Mouse (Mus musculus): ENCODE results near the gene Gm14214.

Gm14214 gene

DNA sequence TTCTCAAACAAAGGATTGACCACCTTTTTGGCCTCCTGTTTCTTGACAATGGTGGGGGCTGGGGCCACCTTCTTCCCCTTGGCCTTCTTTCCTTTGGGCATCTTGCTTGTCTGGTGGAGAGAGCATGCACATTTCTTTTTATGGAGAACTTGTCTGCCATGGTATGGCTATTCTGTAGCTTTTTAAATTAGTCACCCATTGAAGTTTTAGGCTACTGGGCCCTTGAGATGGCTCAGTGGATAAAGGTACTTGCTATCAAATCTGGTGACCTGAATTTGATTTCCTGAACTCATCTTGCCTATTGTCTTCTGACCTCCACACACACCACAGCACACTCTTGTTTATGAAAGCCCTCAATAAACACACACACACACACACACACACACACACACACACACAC, at the start of gene Gm14214:
Gene Gm14214 (minus strand): TSS at position 101 of the 400 bp plus-strand sequence.
- no peak for DNase-seq (ENCODE audit: extremely low spot score, low spot score)

DNA sequence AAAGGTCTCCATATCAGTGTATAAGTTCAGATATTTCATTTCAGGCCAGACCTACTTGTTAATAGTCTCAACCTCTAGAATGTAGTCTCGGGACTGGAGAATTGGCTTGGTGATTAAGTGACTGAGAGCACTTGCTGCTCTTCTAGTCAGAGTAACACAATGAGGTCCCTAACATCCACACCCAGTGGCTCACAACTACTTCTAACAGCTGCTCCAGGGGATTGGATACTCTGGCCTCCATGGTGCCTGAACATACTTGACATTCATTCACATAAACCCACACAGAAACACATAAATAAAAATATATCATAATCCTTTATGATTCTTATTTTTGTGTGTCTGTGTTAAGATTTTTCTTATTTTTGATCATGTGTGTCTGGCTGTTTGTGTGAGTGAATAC, 48.8 kb upstream of the Gm14214 start:
- DNase-seq (ENCODE audit: extremely low spot score, low spot score): no peak

DNA sequence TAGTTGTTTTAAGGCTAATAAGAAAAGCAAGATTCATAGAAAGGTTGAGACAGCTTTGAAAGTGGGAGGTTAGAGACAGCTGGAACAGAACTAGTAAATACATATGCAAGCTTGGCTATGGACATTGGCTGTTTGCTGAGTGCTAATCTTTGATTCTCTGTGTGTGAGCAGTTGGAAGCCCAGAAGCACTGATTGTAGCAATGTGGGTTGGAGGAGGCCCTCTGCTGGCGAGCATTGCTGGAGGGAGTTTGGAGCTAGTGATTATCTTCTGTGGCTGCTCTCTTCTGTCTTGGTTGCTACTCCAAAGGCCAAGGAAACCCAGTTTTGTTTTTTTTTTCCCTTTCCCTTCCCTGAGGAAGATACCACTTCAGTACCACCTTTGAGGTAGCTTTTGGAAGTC, 48.0 kb upstream of the Gm14214 start:
- DNase-seq (ENCODE audit: extremely low spot score, low spot score): no peak

DNA sequence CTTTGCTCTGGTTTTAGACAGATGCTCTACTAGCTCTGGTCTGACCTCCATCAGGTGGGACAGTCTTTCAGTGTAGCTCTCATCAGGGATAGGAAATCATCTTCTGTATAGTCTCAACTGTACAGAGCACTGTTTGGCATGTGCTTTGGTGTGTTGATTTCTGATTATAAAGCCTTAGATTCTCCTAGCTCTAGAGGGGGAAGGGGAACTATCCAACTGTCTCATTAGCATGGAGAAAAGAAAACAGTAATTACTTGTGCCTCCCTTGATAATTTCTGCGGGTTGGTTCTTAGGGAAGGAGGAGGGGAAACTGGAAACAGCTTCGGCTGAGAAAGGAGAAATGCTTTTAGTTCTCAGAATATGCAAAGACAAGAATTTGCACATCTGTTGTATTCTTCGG, 47.3 kb upstream of the Gm14214 start:
- no peak for DNase-seq (ENCODE audit: extremely low spot score, low spot score)

DNA sequence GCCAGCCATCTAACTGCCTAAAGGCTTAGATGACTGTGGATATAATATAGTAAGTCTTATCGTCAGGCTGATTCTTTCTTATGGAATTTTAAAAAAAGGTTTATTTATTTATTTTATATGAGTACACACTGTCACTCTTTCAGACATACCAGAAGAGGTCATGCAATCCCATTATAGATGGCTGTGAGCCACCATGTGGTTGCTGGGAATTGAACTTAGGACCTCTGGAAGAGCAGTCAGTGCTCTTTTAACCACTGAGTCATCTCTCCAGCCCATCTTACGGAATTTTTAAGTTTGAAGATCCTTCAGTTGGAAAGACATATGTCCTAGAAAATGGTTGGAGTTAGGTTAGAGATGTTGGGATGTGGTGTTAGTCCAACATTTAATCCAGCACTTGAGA, 43.6 kb upstream of the Gm14214 start:
- DNase-seq (ENCODE audit: extremely low spot score, low spot score): no peak

DNA sequence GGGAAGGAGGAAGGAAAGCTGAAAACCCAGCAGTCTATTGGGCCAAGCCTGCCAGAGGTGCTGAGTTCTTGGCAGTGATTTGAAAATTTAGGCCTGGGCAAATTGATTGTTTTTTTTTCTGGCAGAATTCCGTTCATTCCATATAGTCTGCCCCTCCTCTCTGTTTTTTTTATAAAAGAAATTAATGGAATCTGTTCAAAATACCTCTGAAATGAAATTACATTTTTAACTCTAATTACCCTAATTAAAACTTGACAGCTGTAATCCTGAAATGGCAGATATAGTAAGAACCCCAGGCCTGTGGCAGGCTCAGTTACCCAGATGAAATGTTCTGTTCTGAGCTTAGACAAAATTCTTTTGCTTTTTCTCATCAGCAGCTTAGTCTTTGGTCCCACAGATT, 41.0 kb upstream of the Gm14214 start:
- DNase-seq (ENCODE audit: extremely low spot score, low spot score): no peak

DNA sequence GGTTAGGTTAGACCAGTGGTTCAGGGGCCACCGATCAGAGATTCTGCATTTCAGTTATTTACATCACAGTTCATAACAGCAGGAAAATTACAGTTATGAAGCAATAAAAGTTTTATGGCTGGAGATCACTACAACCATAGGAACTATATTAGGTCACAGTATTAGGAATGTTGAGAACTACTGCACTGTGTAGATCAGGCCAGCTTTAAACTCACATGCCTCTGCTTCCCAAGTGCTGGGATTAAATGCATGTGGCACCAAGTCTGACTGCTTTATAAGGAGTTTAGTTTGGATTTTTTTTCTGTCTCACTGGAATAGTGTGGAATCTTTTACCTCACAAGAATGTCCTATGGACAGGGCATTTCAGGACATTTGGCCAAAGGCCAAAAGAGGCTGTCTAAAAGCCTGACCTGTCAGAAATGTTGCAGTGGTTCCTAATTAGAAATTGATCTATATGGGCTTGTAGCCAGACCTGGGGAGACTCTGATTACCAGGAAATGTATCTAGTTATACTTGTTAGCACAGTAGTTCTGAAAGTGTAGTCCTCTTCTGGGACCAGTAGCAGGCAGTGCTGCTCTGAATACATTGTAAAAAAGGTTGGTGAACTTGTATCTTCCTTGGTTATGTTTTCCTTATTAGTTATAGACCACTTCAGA, 39.4 kb upstream of the Gm14214 start:
- DNase-seq (ENCODE audit: extremely low spot score, low spot score): no peak

DNA sequence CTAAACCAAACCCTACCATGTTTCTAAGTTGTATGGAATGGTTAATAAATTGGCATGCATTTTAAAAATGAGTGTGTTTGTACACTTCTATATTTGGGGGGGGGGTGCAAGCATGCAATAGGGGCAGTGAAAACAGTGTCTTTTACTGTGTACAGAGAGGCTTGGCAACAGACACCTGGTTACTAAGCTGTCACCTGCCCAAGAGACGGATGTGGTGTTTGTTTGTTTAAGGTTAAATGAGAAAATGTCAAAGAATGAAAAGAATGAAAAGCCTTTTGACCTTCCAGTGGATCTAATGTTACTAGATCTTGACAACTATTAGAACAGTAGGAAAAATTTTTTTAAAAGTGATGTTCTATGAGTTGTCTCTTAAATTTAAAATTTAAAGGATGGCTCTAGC, 37.9 kb upstream of the Gm14214 start:
- DNase-seq (ENCODE audit: extremely low spot score, low spot score): no peak

DNA sequence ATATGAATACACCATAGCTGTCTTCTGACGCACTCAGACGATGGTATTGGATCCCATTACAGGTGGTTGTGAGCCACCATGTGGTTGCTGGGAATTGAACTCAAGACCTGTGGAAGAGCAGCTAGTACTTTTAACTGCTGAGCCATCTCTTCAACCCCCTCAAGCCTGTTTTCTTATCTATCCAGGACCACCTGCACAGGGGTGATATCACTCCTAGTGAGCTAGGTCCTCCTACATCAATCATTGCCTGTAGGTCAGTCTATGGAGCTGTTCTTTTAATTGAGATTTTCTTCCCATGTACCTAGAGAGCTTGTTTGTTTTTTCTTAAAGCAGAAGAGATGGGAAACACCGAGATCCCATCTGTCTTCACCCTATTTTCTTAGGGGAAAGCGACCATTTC, 34.0 kb upstream of the Gm14214 start:
- no peak for DNase-seq (ENCODE audit: extremely low spot score, low spot score)

DNA sequence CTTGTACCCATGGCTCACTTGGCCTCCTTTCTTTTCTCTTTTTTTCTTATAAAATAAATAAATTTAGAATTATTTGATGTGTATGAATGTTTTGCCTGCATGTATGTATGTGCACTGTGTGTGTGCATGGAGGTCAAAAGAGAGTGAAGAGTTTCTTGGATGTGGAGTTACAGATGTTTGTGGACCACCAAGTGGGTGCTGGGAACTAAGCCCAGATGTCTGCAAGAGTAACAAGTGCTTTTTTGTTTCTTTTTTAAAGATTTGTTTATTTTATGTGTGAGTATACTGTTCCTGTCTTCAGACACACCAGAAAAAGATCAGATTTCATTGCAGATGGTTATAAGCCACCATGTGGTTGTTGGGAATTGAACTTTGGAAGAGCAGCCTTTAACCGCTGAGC, 33.5 kb upstream of the Gm14214 start:
- no peak for DNase-seq (ENCODE audit: extremely low spot score, low spot score)

DNA sequence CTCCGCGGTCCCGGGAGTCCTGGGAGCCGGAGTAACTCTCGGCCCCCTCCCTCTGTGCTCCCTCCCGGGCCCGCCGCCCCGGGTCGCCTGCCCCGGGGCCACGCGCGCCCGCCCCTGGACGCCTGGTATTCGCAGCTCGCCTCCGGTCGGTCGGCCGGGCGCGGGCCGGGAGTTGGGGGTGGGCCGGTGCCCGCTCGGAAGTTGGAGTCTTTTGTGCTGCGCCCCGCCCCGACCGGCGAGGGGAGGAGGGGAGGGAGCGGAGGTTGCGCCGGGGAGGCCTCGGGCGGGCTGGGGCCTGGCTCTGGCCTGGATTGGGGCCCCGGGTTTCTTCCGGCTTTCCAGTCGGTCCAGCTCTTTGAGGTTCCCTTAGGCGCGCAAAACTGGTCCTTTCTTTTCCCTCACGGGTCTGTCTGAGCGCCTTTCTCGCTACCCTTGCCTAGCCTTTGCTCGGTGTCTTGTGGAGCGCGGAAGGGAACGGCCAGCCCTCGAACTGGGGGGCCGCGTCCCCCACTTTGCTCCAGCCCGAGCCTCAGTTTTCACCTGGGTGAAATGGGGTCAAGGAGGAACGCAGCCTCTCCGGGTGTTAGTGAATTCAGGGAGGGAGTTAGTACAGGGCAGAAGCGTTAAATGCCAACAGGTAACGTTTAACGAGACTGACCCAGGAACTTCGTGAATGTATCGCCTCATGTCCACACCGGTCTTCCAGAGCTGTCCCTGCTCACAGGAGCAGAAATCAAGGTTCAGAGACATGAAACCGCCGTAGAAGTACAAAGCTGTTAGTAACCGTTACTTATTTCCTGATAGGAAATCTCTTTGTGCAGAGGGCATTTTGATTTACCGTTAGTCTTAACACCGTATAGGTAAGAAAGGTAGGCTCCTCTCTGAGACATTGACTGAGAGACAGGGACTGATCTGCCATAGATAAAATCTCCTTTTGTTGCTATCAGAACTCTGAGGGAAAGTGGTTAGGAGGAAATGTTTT, 22.1 kb upstream of the Gm14214 start:
- DNase-seq (ENCODE audit: extremely low spot score, low spot score): peak; percentile 75

DNA sequence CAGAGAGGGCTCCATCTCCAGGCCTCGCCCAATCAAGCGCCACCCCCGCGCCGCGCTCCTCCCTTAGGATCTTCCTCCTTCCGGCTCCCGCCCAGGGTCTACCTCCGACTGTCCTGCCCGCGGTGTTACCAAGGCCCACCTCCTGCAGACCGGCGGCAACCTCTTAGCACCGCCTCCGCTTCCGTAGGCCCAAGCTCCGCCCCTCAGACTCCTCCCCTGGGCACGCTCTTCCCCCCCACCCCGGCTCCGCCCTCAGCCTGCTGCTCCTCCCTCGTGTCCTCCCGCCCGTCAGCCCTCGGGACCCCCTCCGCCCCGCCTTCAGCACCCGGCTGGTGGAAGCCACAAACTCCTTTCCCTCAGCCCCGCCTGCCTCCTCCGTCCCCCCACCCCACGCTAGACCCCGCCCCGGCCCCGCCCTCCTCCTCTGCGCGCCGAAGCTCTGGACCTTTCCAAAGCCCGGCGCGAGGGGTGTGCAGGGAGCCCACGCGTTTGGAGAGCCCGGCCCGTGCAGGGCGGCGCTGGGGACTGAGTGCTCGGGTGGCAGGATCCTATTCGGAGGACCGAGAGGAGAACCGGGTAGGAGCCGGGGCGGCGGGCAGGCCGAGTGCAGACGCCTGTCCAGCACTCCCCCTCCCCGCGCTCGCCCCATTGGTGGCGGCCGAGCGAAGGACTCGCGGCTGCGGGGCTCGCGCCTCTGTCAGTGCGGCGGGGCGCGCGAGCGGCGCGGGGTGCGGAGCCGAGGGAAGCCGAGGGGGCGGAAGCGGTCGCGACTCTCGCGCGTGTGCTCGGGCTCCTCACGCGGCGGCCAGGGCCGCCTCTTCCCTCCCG, 21.0 kb upstream of the Gm14214 start, which contains the start of the genes Raly and a:
Gene Raly (plus strand): TSS at position 441 of the 828 bp plus-strand sequence.
Gene a (plus strand): TSS at position 747 of the 828 bp plus-strand sequence.
- peak; percentile 98 for DNase-seq (ENCODE audit: extremely low spot score, low spot score)

DNA sequence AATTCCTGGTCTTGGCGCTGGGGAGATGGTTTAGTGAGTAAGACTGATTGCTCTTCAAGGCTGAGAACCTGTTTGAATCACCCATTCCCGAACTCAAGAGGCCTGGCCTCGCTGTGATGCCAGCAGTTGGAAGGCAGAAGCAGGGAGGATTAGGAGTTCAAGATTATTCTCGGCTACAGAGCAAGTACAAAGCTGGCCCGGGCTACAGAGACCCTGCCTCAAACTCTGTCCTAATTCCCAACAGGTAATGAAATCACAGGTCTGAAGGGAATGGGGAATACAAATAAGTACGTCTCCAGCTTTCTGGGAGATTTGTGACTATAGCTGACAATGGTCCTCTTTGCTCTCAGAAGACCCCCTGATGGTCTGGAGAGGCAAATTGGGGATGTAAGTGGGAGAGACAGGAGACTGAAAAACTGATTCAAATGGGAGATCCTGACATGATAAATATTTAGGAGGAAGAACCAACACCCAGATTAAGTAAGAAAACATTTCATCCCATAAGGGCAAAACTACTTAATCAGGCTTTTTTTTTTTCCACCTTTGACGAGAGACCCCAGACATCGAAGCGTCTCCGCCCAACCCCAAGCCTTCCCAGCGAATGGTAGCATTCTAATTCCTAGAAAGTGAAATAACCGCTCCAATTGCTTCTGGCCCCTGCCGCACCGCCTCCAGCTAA, 20.3 kb upstream of the Gm14214 start:
- DNase-seq (ENCODE audit: extremely low spot score, low spot score): no peak

DNA sequence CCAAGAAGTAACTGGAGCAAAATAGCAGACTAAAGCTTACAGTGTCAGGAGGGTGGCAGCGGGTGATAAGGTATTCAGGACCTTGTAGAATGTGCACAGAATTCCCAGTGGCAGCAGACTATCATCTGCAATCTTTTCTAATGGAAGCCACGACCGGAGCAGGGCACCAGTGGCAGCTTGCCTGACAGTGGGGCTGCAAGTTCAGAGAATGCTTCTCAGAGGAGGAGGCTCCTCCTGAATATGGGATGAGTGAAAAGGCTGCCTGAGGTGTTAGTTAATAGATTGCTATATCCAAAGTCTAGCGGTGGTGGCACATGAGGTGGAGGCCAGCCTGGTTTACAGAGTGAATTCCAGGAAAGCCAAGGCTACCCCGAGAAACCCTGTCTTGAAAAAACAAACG, 19.6 kb upstream of the Gm14214 start:
- no peak for DNase-seq (ENCODE audit: extremely low spot score, low spot score)

DNA sequence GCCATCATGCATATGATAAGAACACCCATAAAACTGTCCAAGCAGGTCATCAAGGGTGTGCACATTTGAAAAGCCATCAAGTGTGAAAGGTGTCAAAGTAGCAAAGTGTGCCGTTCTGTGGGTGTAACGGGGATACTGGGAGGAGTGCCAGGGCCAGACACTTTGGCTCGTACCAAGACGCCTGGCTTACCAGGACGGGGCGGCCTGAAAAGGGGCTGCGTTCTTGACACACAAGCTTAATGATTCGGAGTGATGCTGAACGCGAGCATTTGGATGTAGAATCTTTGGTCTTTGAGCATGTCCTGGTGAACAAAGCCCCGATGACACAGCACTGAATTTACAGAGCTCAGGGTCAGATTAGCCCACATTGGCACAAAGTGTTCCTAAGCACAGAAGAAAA, 16.9 kb upstream of the Gm14214 start:
- DNase-seq (ENCODE audit: extremely low spot score, low spot score): no peak

DNA sequence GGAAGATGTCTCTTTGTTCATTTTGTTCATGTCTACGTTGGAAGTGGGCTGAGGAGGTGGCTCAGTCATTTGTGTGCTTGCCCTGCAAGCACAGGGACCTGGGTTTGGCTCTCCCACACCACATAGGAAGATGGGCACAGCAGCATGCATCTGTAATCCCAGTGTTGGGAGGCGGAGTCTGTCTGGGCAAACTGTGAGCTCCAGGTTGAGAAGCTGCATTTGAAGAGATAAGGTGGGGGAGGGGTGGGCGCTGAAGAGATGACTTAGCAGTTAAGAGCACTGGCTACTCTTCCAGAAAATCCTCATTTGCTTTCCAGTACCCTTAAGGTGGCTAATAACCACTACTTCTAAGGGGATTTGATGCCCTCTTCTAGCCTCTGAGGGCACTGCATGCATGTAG, 16.4 kb upstream of the Gm14214 start:
- DNase-seq (ENCODE audit: extremely low spot score, low spot score): no peak

DNA sequence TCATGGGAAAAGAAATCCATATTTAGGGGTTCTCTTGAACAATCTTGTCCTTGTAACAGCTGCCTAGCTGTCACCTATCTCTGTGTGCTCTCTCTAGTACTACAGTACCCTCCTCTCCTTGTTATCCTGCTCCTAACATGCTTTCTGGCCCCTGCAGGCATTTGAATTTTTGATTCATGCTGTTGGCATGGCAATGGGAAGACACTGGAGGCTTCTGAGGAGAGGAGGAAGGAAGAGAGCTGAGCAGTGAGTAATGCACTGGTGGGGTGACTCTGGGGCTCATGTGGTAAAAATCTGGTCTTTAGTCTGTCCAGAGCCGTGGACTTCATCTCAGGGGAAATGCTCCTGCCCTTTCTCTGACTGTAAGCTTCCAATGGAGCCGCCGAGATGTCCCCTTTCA, 15.5 kb upstream of the Gm14214 start:
- DNase-seq (ENCODE audit: extremely low spot score, low spot score): no peak

DNA sequence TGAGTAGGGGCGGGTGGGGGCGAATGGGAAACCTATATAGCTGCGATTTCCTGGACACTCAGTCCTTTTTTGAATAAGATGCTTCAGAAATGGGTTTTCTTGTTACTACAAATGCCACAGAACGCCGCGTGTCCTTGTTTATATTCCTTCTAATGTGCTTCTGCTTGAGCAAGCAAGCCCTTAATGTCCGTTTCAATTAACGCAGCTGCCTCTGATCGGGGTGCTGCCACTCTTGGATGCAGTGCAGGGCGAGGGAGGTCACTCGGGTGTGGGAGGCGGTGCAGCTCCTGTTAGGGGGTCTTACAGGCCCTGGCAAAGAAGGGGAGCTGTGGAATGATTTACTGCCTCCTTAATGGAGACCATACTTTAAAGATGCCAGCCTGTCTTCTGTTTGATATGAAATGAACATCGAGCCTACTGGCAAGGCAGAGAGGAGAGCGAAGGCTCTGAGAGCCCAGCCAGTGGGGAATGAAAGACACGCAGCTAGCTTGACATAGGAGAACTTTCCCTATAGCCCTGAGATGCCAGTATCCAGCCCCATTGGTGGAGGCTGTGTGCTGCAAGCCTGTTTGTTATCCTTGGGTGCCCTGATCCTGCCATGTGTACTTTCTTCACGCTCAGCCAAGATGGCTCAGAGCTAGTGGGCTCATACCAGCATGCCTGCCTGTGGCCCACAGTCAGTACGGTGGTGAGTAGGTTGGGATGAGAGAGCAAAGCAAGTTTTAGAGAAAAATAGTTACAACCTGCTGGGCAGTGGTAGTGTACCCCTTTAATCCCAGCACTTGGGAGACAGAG, 13.2 kb upstream of the Gm14214 start:
- no peak for DNase-seq (ENCODE audit: extremely low spot score, low spot score)

DNA sequence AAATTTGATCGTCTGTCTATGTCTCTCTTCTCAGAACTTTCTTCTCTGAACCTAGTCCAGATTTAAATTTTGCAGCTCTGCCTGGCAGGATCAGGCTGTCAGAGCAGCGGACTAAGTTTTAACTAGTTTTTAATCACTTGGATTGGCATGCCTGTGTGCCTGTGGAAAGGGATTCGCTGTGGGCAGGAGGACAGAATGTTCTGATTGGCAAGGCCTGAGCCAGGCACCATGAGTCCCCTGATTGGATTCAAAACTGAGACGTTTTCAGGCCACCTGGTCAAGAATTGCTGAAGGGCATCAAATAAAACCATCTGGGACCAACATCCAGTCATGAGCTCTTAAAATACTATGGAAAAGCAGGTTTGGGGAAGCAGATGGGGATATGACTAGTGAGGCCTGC, 12.5 kb upstream of the Gm14214 start:
- no peak for DNase-seq (ENCODE audit: extremely low spot score, low spot score)

DNA sequence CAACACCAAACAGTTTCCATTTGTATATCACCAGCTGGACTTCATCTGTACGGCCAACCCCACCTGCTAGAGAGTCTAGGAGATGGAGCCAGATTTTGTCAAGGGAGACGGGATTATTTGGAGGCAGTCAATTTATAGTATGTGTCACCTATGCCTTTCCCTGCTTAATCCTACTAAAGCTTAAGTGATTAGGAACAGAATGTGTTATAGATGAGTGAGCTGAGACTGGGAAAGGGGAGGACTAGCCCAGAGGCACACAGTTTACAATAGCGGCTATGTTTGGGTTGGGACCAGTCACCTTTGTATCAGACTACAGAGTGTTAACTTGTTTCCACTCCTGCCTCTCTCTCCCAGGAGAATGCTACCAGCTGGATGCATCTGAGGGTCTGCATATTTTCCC, 9.8 kb upstream of the Gm14214 start:
- DNase-seq (ENCODE audit: extremely low spot score, low spot score): no peak
